Mouse (Mus musculus) hindbrain, embryonic 13.5 days (tissue): Measurements from ENCODE around the gene Crk. TPM values are rescaled to one million over a fixed set of nuclear protein-coding genes. Genes with fewer than 3 reads are reported as not detected.

ENCODE experiments used
- ATAC-seq: fragments of 200-750 bp; cut with Nextera tagmentation; 2 replicates; pipeline ENCODE4 v1.8.0; 2017; ENCODE audit warnings: moderate TSS enrichment; ENCODE audit not compliant: low FRiP score
- H3K27ac ChIP-seq: fragments of 300-500 bp; sonication (generic); 2 replicates; pipeline ENCODE4 v1.5.1; 2015; ENCODE audit warnings: inconsistent platforms, mild to moderate bottlenecking, moderate library complexity
- H3K27me3 ChIP-seq: fragments of 300-500 bp; sonication (generic); 2 replicates; pipeline ENCODE4 v1.6.1; 2015; ENCODE audit warnings: mild to moderate bottlenecking, inconsistent platforms
- H3K36me3 ChIP-seq: fragments of 300-500 bp; sonication (generic); 2 replicates; pipeline ENCODE4 v1.6.1; 2015; ENCODE audit warnings: mild to moderate bottlenecking, inconsistent platforms
- H3K4me1 ChIP-seq: fragments of 300-500 bp; sonication (generic); replicated peaks from 2 replicates; pipeline ENCODE4 v1.6.1; 2015; ENCODE audit warnings: inconsistent platforms
- H3K4me2 ChIP-seq: fragments of 300-500 bp; sonication (generic); 2 replicates; pipeline ENCODE4 v1.6.1; 2015; ENCODE audit warnings: inconsistent platforms, mild to moderate bottlenecking, moderate library complexity
- H3K4me3 ChIP-seq: fragments of 300-500 bp; sonication (generic); 2 replicates; pipeline ENCODE4 v1.5.1; 2015; ENCODE audit warnings: mild to moderate bottlenecking, inconsistent platforms
- H3K9ac ChIP-seq: fragments of 300-500 bp; sonication (generic); 2 replicates; pipeline ENCODE4 v1.6.1; 2015; ENCODE audit warnings: mild to moderate bottlenecking, inconsistent platforms
- H3K9me3 ChIP-seq: fragments of 300-500 bp; sonication (generic); 2 replicates; pipeline ENCODE4 v1.6.1; 2016; ENCODE audit warnings: inconsistent platforms
- WGBS: fragments of 180-500 bp; shearing (Covaris S2); methylation state at CpG from one replicate; pipeline ENCODE4 v1.1.7; 2015; 5-methylcytosine and 5-hydroxymethylcytosine counted together
- polyA plus RNA-seq: library from polyadenylated mRNA; unstranded; fragments of >200 nt; fragmentation: Nextera tagmentation; extraction: Ambion mirVana; gene quantifications from 2 replicates; pipeline ENCODE4 v1.2.1, GENCODE M21; 2015

Crk gene
- polyA plus RNA-seq, 1 experiment from 2014 or later, result 120 TPM

- no peak for ATAC-seq
- no peaks in the 10 kb centered on the region for H3K9me3 ChIP-seq
- peaks cover 28% of the 10 kb centered on the region for H3K4me1 ChIP-seq
- no peak overlapping the region for H3K9ac ChIP-seq
- no peak overlapping the region for H3K4me3 ChIP-seq
- H3K36me3 ChIP-seq, result peaks cover 18% of the 10 kb centered on the region
- H3K27ac ChIP-seq, result no peak overlapping the region
- WGBS, result 92% methylated on average over 13 of the region's 13 CpGs
- H3K27me3 ChIP-seq, result peaks cover 46% of the 10 kb centered on the region
- H3K4me2 ChIP-seq, result no peak overlapping the region
These were observed 20.7 kb upstream of the Crk start for GRCm38 (mm10) chr11:75658311-75658710.

GRCm38 (mm10) chr11:75658996-75659750 is 19.9 kb upstream of the Crk start:
- Histone ChIP-seq H3K9me3 (no peaks in the 10 kb centered on the region), H3K4me2 (no peak overlapping the region), H3K27ac (no peak overlapping the region), H3K4me1 (peaks cover 20% of the 10 kb centered on the region), H3K36me3 (peaks cover 18% of the 10 kb centered on the region), H3K9ac (no peak overlapping the region), H3K4me3 (no peak overlapping the region), H3K27me3 (peaks cover 37% of the 10 kb centered on the region)
- ATAC-seq, result no peak
- 85% methylated on average over 14 of the region's 14 CpGs for WGBS

- 95% methylated on average over 12 of the region's 12 CpGs for WGBS
- no peak for ATAC-seq
- Histone ChIP-seq H3K36me3 (peaks cover 19% of the 10 kb centered on the region), H3K4me2 (no peak overlapping the region), H3K4me3 (no peak overlapping the region), H3K27me3 (peaks cover 27% of the 10 kb centered on the region), H3K4me1 (peaks cover 14% of the 10 kb centered on the region), H3K9me3 (no peaks in the 10 kb centered on the region), H3K9ac (no peak overlapping the region), H3K27ac (no peak overlapping the region)
These were observed 18.9 kb upstream of the Crk start for GRCm38 (mm10) chr11:75660081-75660590.

GRCm38 (mm10) chr11:75660941-75661800 is 17.9 kb upstream of the Crk start:
- WGBS, result 92% methylated on average over 21 of the region's 21 CpGs
- Histone ChIP-seq H3K4me3 (no peak overlapping the region), H3K4me1 (peaks cover 6% of the 10 kb centered on the region), H3K36me3 (peaks cover 29% of the 10 kb centered on the region), H3K4me2 (no peak overlapping the region), H3K9me3 (no peaks in the 10 kb centered on the region), H3K27me3 (peaks cover 18% of the 10 kb centered on the region), H3K9ac (no peak overlapping the region), H3K27ac (no peak overlapping the region)
- no peak for ATAC-seq

- no peak overlapping the region for H3K9ac ChIP-seq
- peaks cover 8% of the 10 kb centered on the region for H3K27me3 ChIP-seq
- H3K4me2 ChIP-seq, result no peak overlapping the region
- no peak overlapping the region for H3K27ac ChIP-seq
- no peak for ATAC-seq
- no peak overlapping the region for H3K4me3 ChIP-seq
- no peaks in the 10 kb centered on the region for H3K9me3 ChIP-seq
- peaks cover 33% of the 10 kb centered on the region for H3K36me3 ChIP-seq
- 92% methylated on average over 7 of the region's 7 CpGs for WGBS
- H3K4me1 ChIP-seq, result no peaks in the 10 kb centered on the region
These were observed 16.9 kb upstream of the Crk start for GRCm38 (mm10) chr11:75662131-75662530.

- H3K9ac ChIP-seq, result no peak overlapping the region
- H3K4me3 ChIP-seq, result no peak overlapping the region
- peaks cover 48% of the 10 kb centered on the region for H3K36me3 ChIP-seq
- H3K27ac ChIP-seq, result no peak overlapping the region
- H3K4me2 ChIP-seq, result no peak overlapping the region
- H3K4me1 ChIP-seq, result no peaks in the 10 kb centered on the region
- no peaks in the 10 kb centered on the region for H3K27me3 ChIP-seq
- no peaks in the 10 kb centered on the region for H3K9me3 ChIP-seq
- no peak for ATAC-seq
- 93% methylated on average over 6 of the region's 6 CpGs for WGBS
These were observed 12.8 kb upstream of the Crk start for GRCm38 (mm10) chr11:75666296-75666695.

GRCm38 (mm10) chr11:75668621-75669020 is 10.4 kb upstream of the Crk start:
- ATAC-seq, result no peak
- 92% methylated on average over 3 of the region's 3 CpGs for WGBS
- Histone ChIP-seq H3K4me2 (no peak overlapping the region), H3K4me3 (no peak overlapping the region), H3K36me3 (peaks cover 45% of the 10 kb centered on the region), H3K27me3 (no peaks in the 10 kb centered on the region), H3K27ac (no peak overlapping the region), H3K4me1 (peaks cover 5% of the 10 kb centered on the region; the same call in 1 of the 2 replicates), H3K9ac (no peak overlapping the region), H3K9me3 (no peaks in the 10 kb centered on the region)

- 92% methylated on average over 11 of the region's 11 CpGs for WGBS
- no peaks in the 10 kb centered on the region for H3K27me3 ChIP-seq
- no peak overlapping the region for H3K27ac ChIP-seq
- H3K4me2 ChIP-seq, result no peak overlapping the region
- no peaks in the 10 kb centered on the region for H3K9me3 ChIP-seq
- H3K9ac ChIP-seq, result no peak overlapping the region
- no peak overlapping the region for H3K4me3 ChIP-seq
- H3K4me1 ChIP-seq, result peaks cover 5% of the 10 kb centered on the region; the same call in 1 of the 2 replicates
- H3K36me3 ChIP-seq, result peaks cover 45% of the 10 kb centered on the region
- no peak for ATAC-seq
These were observed 9.7 kb upstream of the Crk start for GRCm38 (mm10) chr11:75669176-75669852.

- H3K36me3 ChIP-seq, result peaks cover 45% of the 10 kb centered on the region
- no peak overlapping the region for H3K27ac ChIP-seq
- no peak overlapping the region for H3K9ac ChIP-seq
- peaks cover 5% of the 10 kb centered on the region; the same call in 1 of the 2 replicates for H3K4me1 ChIP-seq
- H3K4me3 ChIP-seq, result no peak overlapping the region
- H3K27me3 ChIP-seq, result no peaks in the 10 kb centered on the region
- H3K4me2 ChIP-seq, result no peak overlapping the region
- no peaks in the 10 kb centered on the region for H3K9me3 ChIP-seq
- no peak for ATAC-seq
- WGBS, result 94% methylated on average over 12 of the region's 12 CpGs
These were observed 9.2 kb upstream of the Crk start for GRCm38 (mm10) chr11:75669853-75670200.

GRCm38 (mm10) chr11:75671426-75672180 is 7.5 kb upstream of the Crk start:
- H3K9me3 ChIP-seq, result no peaks in the 10 kb centered on the region
- 0 out of 2 replicates have a peak, but pooled peaks have one; percentile 17 for ATAC-seq
- peaks cover 31% of the 10 kb centered on the region for H3K36me3 ChIP-seq
- H3K27ac ChIP-seq, result no peak overlapping the region
- no peak overlapping the region for H3K4me2 ChIP-seq
- peaks cover 5% of the 10 kb centered on the region; the same call in 1 of the 2 replicates for H3K4me1 ChIP-seq
- H3K4me3 ChIP-seq, result no peak overlapping the region
- no peak overlapping the region for H3K9ac ChIP-seq
- no peaks in the 10 kb centered on the region for H3K27me3 ChIP-seq
- WGBS, result 78% methylated on average over 22 of the region's 22 CpGs

- WGBS, result 91% methylated on average over 5 of the region's 5 CpGs
- Histone ChIP-seq H3K27me3 (no peaks in the 10 kb centered on the region), H3K9ac (no peak overlapping the region), H3K4me3 (no peak overlapping the region), H3K4me1 (peaks cover 7% of the 10 kb centered on the region; the same call in 1 of the 2 replicates), H3K4me2 (no peak overlapping the region), H3K9me3 (no peaks in the 10 kb centered on the region), H3K36me3 (peaks cover 25% of the 10 kb centered on the region), H3K27ac (no peak overlapping the region)
- ATAC-seq, result no peak
These were observed 5.6 kb upstream of the Crk start for GRCm38 (mm10) chr11:75673411-75673810.
